Mouse (Mus musculus) spleen, postnatal 10 days (tissue): ENCODE measurements around the gene Doc2g.
"Not testable (repeated sequence)": the region's sequence is repeated elsewhere in the genome, so short reads cannot be mapped to it uniquely, and the experiment has no call there.

Source experiments
- DNase-seq, 2 experiments: peaks; one replicate each; pipeline ENCODE4 v3.0.0; 2021 to 2022; ENCODE audit warnings: low spot score in 2 of 2

Doc2g gene

DNA sequence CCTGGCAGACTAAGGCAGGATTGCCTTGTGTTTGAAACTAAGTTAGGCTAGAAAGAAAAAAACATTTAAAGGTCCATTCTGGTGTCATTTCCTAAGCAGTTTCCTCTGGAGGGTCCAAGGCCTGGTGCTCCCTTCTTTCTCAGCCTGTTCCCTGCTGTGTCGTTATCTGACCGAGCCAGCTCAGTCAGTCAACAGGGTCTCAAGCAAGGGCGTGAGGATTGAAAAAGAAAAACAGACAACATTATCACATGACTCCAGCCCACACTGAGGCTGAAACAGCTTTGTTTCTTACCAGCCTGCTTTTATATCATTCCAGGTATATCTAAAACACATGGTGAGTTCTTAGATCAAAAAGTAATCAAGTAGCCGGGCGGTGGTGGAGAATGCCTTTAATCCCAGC, 12.5 kb downstream of the Doc2g start:
- no peak for DNase-seq

DNA sequence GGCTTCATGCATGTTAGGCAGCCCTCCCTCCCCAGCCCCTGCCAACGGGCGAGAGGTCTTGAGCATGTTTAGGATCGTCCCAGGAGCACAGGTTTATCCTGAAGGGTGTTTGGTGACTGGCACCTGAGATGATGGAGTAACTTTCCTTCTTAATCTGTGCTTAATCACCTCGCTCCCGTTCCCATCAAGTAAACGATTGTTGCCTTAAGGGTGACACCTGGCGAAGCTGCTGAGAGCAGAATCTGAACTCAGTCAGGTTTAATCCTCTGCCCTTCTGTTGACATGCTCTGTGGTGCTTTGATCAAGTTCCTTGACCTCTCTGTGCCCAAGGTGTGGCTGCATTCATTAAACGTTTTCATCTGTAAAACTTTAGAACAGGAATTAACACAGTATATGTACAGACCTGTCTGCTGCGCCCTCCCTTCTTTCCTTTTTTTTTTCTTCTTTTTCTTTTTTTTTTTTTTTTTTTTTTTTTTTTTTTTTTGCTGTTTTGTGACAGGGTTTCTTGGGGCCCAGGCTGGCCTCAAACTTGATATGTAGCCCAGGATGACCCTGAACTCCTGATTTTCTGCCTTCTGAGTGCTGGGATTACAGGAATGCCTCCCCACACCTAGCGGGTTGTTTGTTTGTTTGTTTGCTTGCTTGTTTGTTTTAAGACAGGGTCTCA, 14.9 kb downstream of the Doc2g start:
- DNase-seq, result no peak

DNA sequence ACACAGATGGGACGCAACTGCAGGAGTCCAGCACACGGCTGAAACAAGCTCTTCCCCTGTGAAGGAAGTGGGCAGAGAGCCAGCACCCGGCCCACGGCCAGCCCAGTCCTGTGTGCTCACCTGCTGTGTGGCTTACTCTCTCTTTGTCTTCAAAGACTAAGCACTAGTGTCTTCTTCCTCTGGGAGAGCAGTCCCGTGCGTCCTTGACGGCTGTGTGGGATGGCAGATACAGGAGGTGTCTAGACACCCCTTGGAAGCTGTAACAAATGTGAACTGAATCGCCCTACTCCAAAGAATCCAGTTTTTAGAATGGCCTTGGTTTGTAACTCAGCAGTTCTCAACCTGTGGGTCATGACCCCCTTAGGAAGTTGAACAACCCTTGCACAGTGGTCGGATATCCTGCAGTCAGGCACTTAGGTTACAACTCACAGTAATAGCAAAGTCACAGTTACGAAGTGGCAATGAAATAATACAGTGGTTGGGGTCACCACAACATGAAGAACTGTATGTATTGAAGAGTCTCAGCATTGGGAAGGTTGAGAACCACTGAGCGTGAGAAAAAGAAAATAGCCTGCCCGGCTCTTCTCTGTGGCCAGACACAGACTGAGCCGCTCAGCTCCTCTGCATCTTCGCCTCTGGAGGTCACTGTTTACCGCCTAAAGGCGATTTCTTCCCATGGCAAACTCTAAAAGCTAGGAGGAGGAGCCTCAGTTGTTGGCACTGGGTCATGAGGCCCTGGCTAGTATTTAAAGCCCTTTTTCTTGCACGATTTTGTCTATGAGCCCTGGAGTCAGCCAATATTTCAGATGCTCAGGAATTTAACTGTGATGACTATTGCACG, 15.8 kb downstream of the Doc2g start:
- DNase-seq, result peak; percentile 45 to 79

DNA sequence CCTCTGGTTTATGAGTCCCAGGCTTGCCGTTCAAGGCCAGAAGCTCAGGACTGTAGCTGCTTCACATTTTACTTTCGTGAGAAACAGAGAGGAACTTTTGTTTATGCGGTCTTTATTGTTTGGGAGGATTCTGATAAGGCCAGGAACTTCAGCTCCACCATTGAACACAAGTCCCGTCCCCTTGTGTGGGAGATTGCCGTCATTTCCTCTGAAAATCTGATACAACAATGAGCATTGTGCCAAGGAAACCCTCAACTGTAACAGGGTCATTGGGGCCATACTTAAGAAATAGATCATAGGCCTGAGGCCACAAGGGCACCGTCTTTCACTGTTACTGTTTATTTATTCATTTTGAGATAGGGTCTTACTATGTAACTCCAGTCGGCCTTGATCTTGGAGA, 20.1 kb downstream of the Doc2g start:
- no peak for DNase-seq

DNA sequence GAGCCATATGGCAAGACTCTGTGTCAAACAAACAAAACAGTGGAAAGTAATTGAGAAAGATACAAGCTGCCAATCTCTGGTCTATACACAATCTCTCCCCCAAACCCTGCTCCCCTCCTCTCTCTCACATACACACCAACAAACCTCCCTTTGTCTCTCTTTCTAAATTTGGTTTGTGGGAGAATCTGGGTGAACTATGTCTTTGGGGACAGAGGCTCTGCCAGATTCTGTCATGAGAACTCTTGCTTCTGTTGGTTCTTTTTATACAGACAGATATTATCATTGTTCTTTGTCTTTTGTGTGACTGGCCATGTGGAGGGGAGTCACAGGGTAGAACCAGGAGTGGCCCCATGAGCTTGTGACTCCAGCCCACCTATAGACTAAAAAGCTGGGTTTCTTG, 24.5 kb downstream of the Doc2g start:
- no peak for DNase-seq

DNA sequence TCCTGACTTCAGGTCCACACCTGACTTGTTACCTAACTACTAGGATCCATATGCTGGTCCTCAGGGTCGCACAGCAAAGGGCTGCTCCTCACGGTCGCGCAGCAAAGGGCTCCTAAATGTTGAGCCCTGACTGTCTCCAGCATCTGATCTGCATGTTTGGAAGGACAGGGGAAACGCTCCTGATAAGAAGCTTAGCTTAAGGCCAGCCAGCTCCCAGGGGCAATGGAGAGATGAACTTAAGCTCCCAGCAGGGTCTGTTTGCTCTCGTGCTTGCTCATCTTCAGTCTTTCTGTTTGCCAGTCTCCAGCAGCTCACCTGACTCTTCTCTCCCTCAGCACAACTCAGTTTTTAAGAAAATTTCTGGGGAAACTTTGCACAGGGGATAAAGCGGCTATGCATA, 29.6 kb downstream of the Doc2g start:
- no peak for DNase-seq

DNA sequence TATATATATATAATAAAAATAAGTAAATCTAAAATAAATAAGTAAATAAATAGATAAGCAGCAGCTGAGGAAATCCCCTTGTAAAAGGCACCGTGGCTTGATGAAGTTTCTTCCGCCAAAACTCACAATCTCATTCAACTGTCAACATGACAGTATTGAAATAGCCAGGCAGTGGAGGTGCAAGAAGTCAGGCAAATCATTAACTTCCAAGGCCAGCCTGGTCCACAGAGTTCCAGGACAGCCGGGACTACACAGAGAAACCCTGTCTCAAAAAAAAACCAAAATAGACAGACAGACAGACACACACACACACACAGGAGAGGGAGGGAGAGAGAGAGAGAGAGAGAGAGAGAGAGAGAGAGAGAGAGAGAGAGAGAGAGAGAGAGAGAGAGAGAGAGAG, 30.2 kb downstream of the Doc2g start:
- no peak for DNase-seq

DNA sequence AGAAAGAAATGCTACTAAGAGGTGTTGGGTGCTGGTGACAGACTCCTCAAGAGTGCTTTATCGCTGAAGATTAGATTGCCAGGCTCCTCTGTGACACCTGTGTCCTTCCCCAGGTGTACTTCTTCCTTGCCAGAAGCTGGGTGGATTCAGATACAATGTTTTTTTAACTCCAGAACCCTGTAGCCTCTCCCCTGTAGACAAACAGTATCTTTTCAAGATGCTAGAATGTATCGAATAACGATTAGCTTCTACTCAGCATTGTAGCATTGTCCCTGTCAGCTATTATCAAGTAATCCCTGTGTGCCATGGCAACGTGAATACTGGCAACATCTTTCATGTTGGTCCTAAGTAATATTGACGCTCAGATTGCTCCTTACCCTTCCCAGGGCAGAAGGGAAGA, 30.6 kb downstream of the Doc2g start:
- no peak for DNase-seq

DNA sequence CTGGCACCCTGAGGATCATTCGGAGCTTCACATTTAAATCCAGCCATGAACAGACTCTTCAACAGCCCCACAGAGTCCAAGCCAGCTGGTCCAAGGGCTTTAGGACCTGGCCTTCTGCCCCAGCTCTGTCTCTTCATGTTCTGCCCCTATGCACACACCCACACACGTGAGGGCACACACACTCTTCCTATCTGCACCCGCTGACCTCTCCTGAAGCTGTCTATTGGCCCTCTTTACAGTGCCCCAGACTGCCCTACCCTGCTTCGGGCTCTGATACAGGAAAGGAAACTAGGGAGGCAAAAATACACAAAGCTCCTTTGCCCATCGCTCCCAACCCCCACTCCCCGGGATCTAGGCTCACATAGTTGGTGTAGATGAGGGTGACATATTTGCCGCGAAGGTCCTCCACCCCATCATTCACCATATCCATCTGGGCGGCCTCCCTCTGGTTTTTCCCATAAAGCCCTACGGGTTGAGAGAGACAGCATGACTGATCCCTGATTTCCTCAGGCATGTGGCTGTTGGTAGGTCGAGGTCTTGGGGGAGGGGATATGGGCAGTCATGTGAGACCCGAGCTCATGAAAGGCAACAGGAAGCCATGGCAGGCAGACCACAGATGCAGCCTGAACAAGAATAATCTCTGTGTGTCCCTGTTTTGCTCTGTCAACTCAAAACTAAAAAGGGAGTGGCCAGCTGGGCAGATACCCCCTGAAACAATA, 33.4 kb downstream of the Doc2g start:
- no peak for DNase-seq

DNA sequence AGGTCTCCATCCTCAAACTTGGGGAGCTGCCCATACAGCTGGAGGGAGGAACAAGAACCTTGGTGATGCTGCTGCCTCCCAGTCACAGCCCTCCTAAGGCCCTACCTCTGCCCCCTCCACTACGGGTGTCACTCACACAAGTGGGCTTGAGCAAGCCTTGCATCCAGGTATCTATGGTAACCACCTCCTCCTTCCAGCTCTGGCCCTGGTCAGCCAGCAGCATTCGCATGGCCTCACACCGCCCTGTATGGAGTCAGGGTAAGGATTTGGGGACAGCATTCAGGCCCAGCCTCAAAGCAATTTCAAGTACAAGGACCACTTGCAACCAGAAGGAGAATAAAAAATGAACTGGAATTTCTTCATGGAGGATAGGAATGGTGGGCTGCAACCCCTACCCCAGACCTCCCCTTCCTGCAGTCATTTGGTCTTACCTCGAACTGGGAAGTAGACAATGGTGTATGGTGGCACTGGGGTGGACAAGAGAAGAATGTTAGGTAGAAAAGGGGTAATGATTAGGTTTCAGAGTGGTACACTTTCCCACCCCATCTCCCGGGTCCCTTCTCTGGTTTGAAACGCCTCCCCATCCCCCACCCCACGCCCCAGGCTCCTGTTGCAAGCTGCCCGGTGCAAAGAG, 34.2 kb downstream of the Doc2g start:
- DNase-seq, result not testable (repeated sequence)

DNA sequence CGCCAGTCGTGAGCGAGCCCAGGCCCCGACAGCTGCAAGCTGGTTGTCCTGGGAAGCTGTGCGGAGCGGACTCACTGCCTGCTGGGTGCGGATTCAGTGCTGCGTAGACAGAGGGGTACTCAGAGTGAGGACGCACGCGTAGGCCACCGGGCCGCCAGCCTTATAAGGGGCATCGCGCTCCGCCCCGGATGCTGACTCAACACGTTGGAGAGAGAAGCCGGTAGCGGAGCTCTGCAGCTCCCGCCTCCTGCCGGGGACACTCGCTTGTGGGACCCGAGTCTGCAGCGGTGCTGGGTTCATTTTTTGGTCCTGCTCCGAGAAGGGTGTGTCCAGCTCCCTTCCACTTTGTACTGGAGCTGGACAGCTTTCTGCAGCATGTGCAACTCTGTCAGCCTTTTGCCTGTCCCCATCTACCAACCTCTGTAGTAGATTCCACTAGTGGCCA, 34.7 kb downstream of the Doc2g start, which contains the start of gene Gstp1:
Gstp1 (minus strand) TSS at position 198 of the 445 bp plus-strand sequence.
- DNase-seq, result peak; percentile 70 to 87

DNA sequence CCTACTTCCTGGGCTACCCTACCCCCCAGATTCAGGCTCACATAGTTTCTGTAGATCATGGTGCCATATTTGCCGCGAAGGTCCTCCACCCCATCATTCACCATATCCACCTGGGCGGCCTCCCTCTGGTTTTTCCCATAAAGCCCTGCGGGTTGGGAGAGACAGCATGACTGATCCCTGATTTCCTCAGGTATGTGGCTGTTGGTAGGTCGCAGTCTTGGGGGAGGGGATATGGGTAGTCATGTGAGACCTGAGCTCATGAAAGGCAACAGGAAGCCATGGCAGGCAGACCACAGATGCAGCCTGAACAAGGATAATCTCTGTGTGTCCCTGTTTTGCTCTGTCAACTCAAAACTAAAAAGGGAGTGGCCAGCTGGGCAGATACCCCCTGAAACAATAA, 37.8 kb downstream of the Doc2g start:
- not testable (repeated sequence) for DNase-seq

DNA sequence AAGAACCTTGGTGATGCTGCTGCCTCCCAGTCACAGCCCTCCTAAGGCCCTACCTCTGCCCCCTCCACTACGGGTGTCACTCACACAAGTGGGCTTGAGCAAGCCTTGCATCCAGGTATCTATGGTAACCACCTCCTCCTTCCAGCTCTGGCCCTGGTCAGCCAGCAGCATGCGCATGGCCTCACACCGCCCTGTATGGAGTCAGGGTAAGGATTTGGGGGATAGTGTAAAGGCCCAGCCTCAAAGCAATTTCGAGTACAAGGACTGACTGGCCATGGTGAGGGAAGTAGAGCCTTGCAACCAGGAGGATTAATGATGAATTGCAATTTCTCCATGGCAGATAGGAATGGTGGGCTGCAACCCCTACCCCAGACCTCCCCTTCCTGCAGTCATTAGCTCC, 38.4 kb downstream of the Doc2g start:
- DNase-seq, result not testable (repeated sequence)

DNA sequence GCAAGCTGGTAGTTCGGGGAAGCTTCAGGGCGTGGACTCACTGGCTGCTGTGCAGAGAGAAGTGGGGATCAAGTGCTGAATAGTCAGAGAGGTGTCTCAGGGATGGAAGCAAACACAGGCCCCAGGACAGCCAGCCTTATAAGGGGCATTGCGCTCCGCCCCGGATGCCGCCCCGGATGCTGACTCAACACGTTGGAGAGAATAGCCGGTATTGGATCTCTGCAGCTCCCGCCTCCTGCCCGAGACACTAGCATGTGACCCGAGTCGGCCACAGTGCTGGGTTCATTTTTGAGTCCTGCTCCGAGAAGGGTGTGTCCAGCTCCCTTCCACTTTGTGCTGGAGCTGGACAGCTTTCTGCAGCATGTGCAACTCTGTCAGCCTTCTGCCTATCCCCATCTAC, 39.0 kb downstream of the Doc2g start:
- no peak for DNase-seq

DNA sequence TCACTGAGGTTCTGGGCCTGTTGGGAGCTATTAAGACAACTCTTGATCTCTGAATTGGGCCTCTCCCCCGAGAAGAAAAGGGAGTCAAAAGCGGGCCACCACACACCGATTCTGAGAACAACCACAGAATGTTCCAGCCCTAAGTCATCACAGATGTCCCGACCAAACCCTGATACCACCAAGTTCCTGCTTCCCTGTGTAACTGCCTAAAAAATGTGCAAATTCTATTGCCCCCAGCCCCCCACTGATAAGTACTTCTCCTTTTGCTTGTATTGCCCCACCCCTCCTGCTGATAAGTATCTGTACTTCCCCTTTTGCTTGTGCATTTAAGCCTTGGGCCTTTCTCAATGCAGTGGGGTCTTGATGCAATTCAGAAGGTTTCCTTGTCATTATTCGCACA, 41.0 kb downstream of the Doc2g start:
- not testable (repeated sequence) for DNase-seq

DNA sequence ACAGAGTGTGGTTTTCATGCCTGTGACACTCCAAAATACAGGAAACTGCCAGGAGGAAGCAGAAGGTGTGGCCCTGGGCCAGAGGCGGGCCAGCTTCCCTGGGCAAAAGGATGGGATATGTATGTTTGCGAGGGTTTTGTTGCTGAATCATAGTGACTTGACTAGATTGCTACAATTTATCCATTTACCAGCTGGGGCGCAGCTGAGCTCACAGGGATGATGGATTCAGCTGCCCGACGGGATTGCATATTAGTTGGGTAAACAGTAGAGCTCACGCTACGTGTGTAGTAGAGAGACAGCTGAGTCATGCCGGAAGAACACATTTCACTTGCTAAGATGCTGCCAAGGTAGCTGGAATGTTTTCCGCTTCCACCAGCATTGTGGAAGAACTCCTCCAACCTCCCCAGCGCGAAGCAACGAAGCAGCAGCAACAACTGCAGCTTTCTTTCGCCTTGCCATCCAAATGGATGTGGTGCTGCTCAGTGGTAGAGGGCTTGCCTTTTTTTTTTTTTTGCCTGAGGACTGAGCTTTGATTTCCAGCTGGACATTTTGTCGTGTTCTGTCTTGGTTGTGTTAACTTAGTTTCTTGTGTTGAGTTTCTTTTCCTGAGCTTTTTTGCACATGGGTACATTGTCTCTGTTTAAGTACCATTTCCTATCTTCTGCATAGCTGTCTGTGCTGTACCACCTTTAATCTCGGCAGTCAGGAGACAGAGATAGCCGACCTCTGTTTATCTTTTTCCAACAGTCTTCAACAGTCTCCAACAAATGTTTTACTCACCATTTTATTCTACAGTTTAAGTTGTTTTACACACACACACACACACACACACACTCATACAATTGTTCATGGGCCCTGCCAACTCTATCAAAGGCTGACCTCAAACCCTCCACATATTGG, 43.1 kb downstream of the Doc2g start, which contains the start of gene Gstp2:
Gstp2 (minus strand) TSS at position 58 of the 900 bp plus-strand sequence.
- peak in 1 of 2 experiments; percentile 74 for DNase-seq

DNA sequence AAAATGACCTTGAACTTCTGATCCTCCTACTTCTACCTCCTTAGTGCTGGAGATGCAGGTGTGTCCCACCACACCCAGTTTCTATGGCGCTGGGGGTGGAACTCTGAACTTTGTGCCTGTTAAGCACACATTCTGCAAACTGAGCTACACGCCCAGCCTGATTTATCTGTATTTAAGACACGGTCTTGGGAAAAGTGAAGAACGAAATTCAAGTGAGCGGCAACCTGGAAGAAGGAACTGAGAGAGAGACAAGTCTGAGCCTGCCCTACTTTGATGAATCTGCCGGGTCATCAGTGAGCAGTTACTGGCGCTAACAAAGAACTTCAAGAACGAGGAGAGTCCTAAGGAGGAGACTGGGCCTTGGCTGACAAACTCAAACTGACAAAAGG, 43.7 kb downstream of the Doc2g start:
- peak in 1 of 2 experiments; percentile 45 for DNase-seq

DNA sequence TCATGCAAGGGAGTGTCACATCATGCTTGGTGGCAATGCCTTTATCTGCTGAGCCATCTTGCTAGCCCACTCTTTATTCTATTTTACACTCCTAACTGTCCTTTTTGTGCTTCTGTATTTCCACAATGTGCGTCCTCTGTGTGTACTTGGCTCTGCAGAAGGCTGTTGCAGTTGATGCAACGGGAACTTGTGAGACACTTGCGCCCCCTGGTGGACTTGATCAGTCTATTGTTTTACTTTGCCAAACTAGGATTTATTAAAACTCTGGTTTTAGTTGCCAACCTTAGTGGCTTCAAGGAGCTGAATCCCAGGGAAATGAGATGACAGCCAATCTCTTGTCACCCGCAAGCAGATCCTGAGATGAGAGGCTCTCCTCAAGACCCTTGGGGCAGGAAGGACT, 44.7 kb downstream of the Doc2g start:
- peak; percentile 85 to 94 for DNase-seq

DNA sequence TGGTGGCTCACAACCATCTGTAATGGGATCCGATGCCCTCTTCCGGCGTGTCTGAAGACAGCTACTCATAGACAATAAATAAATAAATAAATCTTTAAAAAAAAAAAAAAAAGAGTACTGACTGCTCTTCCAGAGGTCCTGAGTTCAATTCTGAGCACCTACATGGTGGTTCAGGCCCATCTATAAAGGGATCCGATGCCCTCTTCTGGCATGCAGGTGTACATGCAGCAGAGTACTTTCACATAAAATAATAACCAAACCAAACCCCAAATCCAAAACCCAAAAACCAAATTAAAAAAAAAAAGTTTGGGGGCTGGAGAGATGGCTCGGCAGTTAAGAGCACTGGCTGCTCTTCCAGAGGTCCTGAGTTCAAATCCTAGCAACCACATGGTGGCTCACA, 46.0 kb downstream of the Doc2g start:
- peak in 1 of 2 experiments; percentile 10 for DNase-seq

DNA sequence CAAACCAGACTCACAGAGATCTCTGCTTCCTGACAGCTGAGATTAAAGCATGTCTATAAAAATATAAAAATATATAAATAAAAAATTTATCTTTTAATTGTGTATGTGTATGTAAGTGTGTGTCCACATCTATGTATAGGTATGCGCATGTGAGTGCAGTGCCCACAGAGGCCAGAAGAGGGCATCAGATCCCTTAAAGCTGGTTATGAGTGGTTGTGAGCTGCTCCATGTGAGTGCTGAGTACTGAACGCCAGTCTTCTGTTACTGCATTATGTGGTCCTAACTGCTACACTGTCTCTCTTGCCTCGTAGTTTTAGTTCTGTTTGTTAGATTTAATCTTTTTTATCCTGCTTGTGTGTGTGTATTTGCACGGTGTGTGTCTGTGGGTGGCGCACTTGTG, 47.9 kb downstream of the Doc2g start:
- no peak for DNase-seq
